Mouse (Mus musculus) MEL (cell line): Measurements from ENCODE around the gene Zdhhc3.

ENCODE experiments used
- BHLHE40 ChIP-seq: IDR thresholded peaks from 2 replicates; pipeline ENCODE4 v1.6.1; 2012; ENCODE audit warnings: low read depth, mild to moderate bottlenecking, inconsistent platforms, low read length, improper control_type of control experiment, borderline replicate concordance
- CHD2 ChIP-seq: IDR thresholded peaks from 2 replicates; pipeline ENCODE4 v1.6.1; 2011; ENCODE audit warnings: low read length, improper control_type of control experiment
- CTCF ChIP-seq, 3 experiments: IDR thresholded peaks in 2 of 3; conservative IDR thresholded peaks in 1 of 3; 2 replicates each; pipeline ENCODE4 v1.5.1; 2011 to 2012; ENCODE audit warnings: low read length in 3 of 3, low read depth in 2 of 3, mild to moderate bottlenecking in 2 of 3, improper control_type of control experiment in 1 of 3, inconsistent platforms in 1 of 3, mixed read lengths in 1 of 3, moderate library complexity in 1 of 3; ENCODE audit not compliant: control insufficient read depth in 1 of 3, insufficient read depth in 1 of 3, poor library complexity in 1 of 3, severe bottlenecking in 1 of 3
- EP300 ChIP-seq, 2 experiments: IDR thresholded peaks; 2 replicates each; pipeline ENCODE4 v1.6.1; 2011; ENCODE audit warnings: improper control_type of control experiment in 2 of 2, low read length in 2 of 2, low read depth in 1 of 2, mild to moderate bottlenecking in 1 of 2
- GATA1 ChIP-seq: IDR thresholded peaks from 2 replicates; pipeline ENCODE4 v1.6.1; 2011; ENCODE audit warnings: low read depth, low read length, improper control_type of control experiment
- JUND ChIP-seq: IDR thresholded peaks from 2 replicates; pipeline ENCODE4 v1.6.1; 2011; ENCODE audit warnings: low read depth, mild to moderate bottlenecking, improper control_type of control experiment, low read length
- MAFK ChIP-seq: IDR thresholded peaks from 2 replicates; pipeline ENCODE4 v1.6.1; 2011; ENCODE audit warnings: low read depth, mild to moderate bottlenecking, low read length, improper control_type of control experiment, borderline replicate concordance
- MAX ChIP-seq: IDR thresholded peaks from 2 replicates; pipeline ENCODE4 v1.6.1; 2011; ENCODE audit warnings: low read length, improper control_type of control experiment
- MEF2A ChIP-seq: IDR thresholded peaks from 2 replicates; pipeline ENCODE4 v1.6.1; 2014; ENCODE audit warnings: low read depth, mild to moderate bottlenecking, inconsistent platforms, low read length, improper control_type of control experiment; ENCODE audit not compliant: poor library complexity, insufficient replicate concordance, severe bottlenecking; ENCODE audit errors: extremely low read depth
- POLR2A ChIP-seq, 2 experiments: IDR thresholded peaks; 2 replicates each; pipeline ENCODE4 v1.6.1; 2011 to 2012; ENCODE audit warnings: low read length in 2 of 2, mild to moderate bottlenecking in 2 of 2, control low read depth in 1 of 2, improper control_type of control experiment in 1 of 2, low read depth in 1 of 2, moderate library complexity in 1 of 2; ENCODE audit not compliant: control insufficient read depth in 1 of 2, insufficient read depth in 1 of 2, poor library complexity in 1 of 2
- SMC3 ChIP-seq: IDR thresholded peaks from 2 replicates; pipeline ENCODE4 v1.6.1; 2011; ENCODE audit warnings: low read depth, low read length, improper control_type of control experiment
- TBP ChIP-seq: IDR thresholded peaks from 2 replicates; pipeline ENCODE4 v1.8.0; 2011; ENCODE audit warnings: low read depth, low read length, improper control_type of control experiment
- ZNF384 ChIP-seq: IDR thresholded peaks from 2 replicates; pipeline ENCODE4 v1.6.1; 2012; ENCODE audit warnings: low read depth, mild to moderate bottlenecking, inconsistent platforms, low read length, improper control_type of control experiment

- TF ChIP-seq CTCF (IDR thresholded peaks at IDR 0.05 in 2 of 3, conservative IDR thresholded peaks at IDR 0.05 in 1 of 3; ENCODE audit: control insufficient read depth in 1 of 3, insufficient read depth in 1 of 3, low read depth in 2 of 3, low read length in 3 of 3, poor library complexity in 1 of 3, severe bottlenecking in 1 of 3), result no peak
- no peak for TF ChIP-seq CHD2
- no peak for TF ChIP-seq POLR2A (IDR thresholded peaks at IDR 0.05; ENCODE audit: control insufficient read depth in 1 of 2, insufficient read depth in 1 of 2, low read depth in 1 of 2, low read length in 2 of 2, poor library complexity in 1 of 2)
- TF ChIP-seq MAX, result no peak
- TF ChIP-seq SMC3, result no peak
- no peak for TF ChIP-seq JUND
- TF ChIP-seq GATA1, result no peak
- no peak for TF ChIP-seq MEF2A
- no peak for TF ChIP-seq ZNF384
- TF ChIP-seq TBP, result no peak
- TF ChIP-seq MAFK, result no peak
- TF ChIP-seq EP300 (IDR thresholded peaks at IDR 0.05; ENCODE audit: low read depth in 1 of 2, low read length in 2 of 2), result no peak
- no peak for TF ChIP-seq BHLHE40
Measured at GRCm38 (mm10) chr9:123031496-123032246, 81.3 kb downstream of the Zdhhc3 start.
